Mouse (Mus musculus): ENCODE data around the gene Mpnd.

DNA sequence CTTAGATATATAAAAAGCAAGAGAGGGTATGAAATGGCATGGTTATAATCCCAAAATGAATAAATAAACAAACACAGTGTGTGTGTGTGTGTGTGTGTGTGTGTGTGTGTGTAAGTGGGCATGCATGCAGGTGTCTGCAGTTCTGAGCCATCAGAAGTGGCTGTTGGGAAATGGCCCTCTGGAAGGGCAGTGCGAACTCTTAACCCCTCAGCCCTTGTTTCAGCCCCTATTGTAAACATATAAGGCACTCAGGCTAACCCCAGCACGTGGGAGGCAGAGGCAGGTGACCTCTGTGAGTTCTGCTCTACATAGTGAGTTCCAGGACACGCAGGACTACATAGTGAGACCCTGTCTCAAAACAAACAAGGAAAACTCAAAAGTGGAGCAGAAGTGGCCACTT is 28.2 kb upstream of the Mpnd start:
- TF ChIP-seq CTCF (conservative IDR thresholded peaks at IDR 0.05; ENCODE audit: insufficient read depth, insufficient read length, low read depth, low read length) (no peak), POLR2A (IDR thresholded peaks at IDR 0.05; ENCODE audit: low read depth, low read length) (no peak)

Measured in kidney, adult 2 months (tissue).